Mouse (Mus musculus) erythroblast, adult 5-6 weeks (primary cell): ENCODE results near the gene Ccin. TPM values are rescaled to one million over a fixed set of nuclear protein-coding genes. Genes with fewer than 3 reads are reported as not detected.

Experiments used
- ATAC-seq: replicated peaks from 2 replicates; pipeline ENCODE4 v1.8.0; 2016; ENCODE audit warnings: moderate number of reproducible peaks, mild to moderate bottlenecking, moderate TSS enrichment, inconsistent platforms; ENCODE audit not compliant: poor library complexity, low FRiP score, severe bottlenecking
- total RNA-seq, 2 experiments: library from RNA; stranded (forward) in 1 of 2; stranded (reverse) in 1 of 2; fragments of 150-400 nt in 1 of 2; fragments of 200-764, 138-1000 nt in 1 of 2; gene quantifications; 2 replicates each; pipeline versions ENCODE4 v1.2.3 to v1.2.4; 2015 to 2017; ENCODE audit warnings: low replicate concordance in 2 of 2

Ccin gene
- total RNA-seq, 2 experiments from 2014 or later = not detected

GRCm38 (mm10) chr4:44010893-44011292, 27.6 kb downstream of the Ccin start:
- ATAC-seq = no peak

DNA sequence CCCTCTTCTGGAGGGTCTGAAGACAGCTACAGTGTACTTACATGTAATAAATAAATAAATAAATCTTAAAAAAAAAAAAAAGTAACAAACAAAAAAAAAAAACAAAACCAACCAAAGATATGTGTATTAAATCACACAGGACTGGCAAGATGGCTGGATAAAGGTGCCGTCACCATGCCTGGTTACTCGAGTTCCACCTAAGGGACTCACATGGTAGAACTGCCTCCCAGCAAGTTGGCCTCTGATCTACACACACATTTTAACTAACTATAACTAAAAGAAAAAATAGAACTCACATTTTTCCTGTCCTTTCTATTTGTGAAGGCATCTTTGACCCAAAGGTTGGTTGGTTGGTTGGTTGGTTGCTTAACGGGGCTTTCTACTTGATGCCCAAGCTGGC, 28.5 kb downstream of the Ccin start:
- no peak for ATAC-seq

DNA sequence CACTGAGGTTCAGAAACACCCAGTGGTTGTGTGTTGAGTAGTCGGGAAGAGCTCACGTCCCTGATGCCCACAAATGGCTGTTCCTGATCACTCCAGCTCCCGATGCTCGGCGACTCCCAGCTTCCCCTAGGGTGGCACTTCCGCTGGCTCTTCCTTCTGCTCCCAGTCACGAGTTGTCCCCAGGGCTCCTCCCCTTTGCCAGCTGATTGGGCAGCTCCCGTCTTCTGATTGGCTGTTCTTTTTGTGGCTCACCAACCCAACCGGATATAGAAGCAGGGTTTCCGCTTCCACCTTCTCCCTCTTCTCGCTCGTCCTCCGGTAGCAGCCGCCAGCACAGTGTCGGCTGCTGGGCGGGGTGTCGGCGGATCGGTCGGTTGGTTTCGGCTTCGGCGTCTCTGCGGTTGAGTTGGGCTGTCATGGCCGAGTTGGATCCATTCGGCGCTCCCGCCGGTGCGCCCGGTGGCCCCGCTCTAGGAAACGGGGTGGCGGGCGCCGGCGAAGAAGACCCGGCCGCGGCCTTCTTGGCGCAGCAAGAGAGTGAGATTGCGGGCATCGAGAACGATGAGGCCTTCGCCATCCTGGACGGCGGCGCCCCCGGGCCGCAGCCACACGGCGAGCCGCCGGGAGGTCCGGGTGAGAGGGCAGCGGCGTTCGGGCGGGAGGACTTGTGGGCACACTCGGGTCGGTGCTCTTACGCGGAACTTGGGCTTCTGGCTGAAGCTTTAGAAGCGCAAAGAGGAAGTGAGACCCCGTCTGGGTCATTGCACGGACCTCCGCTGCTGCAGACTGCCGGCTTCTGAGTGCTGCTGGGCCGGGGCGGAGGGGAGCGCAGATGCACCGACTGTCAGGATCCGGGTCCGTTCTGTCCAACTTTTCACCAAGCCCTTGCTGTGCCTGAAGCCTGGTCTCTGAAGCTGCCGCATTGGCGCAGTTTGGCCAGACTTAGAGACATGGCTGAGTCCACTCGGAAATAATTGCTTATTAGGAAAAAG, 29.4 kb downstream of the Ccin start:
- peak; percentile 100 for ATAC-seq

GRCm38 (mm10) chr4:44013391-44014070, 30.2 kb downstream of the Ccin start:
- ATAC-seq = no peak

DNA sequence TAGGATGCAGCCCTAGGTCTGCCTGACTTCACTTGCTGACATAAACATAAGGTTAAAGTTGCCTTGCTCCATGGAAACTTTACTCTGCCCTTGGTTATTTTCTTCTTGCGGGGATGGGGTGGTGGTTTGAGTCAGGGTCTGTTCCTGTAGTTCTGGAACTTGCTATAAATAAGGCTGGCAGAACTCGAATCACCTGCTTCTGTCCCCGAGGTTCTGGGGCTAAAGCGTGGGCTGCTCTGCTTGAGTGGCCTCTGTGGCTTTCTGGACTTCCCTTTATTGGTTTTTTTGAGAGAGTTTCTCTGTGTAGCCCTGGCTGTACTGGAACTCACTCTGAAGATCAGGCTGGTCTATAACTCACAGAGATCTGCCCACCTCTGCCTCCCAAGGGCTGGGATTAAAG, 32.8 kb downstream of the Ccin start:
- no peak for ATAC-seq

GRCm38 (mm10) chr4:44016791-44017190, 33.5 kb downstream of the Ccin start:
- no peak for ATAC-seq

DNA sequence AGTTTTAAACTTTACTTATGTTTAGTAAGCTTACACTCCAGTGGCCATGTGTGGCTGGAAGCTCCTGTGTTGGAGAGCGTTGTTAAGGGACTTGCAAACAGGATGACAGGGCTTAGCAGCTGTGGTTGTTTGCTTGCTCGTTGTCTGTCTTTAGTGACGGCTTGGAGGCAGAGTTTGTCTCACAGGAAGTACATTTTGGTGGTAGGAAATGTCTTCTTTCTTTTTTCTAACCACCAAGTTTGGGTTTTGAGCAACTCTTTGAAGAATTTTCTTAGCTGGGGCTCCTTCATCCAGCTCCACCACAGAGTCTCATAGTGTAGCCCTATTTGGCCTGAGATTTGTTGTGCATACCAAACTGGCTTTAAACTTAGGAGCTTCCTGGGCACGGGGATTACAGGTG, 39.0 kb downstream of the Ccin start:
- ATAC-seq = no peak

DNA sequence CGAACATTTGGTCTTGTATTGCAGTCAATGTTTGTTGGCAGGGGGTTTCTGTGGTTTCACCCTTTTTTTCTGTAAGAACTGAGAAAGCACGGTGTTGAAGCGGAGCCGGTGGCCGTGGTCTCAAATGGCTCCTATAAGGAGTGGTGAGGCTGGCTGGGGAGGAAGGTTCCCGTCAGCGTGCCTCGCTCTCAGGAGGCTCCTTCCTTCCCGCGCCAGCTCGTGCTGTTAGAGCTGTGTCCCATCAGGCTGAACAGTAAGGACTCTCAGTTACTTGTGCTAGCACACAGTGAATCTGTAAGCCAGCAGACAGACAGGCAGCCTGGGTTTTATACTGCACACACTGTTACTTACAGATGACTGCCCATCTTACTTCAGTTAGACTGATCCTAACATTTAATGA, 39.5 kb downstream of the Ccin start:
- ATAC-seq = no peak

GRCm38 (mm10) chr4:44023681-44024080, 40.4 kb downstream of the Ccin start:
- no peak for ATAC-seq

GRCm38 (mm10) chr4:44024241-44024640, 41.0 kb downstream of the Ccin start:
- ATAC-seq = no peak

DNA sequence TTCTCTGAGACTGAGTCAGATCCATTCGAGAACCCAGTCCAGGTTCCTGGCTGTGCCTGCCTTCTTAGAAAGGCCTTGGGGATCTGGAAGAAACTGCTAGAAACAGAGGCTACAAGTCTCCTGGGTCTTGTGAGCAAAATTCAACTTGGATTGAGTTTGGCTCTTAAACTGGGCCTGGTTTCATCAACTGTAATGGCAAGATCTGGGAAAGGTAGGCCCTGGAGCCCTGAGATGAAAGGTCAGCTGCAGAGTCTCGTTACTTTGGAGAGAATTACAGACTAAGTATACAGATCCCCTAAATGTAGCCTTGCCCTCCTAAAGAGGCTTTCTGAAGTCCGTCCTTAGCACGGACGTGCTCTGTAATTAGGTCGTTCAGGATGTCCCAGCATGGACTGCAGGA, 42.3 kb downstream of the Ccin start:
- ATAC-seq = no peak

DNA sequence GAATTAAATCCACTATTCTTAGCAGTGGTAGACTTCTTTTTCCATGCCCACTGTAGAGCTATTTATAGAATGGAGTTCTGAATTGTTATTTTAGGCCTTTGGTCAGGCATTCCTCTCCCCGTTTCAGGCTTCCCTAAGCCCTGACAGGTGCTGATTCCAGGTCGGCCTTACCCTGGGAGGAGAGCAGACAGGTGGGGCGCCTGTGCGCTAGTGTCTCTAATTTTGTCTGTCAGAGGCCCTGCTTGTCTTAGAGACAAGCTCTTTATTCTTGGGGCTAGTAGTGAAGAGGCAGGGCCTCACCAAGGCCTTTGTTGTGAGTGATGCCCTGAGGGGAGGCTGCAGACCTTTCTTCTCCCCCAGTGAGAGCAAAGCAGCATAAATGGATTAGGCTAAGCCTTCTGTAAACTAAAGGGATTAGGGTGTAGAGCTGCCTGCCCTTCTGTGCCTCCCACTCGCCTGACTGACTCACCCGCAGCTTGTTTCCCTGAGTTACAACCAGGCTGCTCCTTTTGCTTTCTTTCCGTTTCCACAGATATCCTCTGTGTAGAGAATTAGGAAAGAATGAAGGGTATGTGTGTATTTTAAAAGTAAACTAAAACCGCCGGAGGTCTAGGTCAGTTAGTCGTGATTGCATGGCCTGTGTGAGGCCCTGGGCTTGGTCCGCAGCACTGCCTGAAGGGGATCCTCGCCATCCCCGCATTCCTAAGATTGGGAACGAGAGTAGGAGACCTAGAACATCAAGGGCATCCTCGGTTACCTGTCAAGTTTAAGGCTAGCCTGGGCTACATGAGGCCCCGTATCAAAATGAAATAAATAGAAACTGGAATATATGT, 45.2 kb downstream of the Ccin start:
- no peak for ATAC-seq

DNA sequence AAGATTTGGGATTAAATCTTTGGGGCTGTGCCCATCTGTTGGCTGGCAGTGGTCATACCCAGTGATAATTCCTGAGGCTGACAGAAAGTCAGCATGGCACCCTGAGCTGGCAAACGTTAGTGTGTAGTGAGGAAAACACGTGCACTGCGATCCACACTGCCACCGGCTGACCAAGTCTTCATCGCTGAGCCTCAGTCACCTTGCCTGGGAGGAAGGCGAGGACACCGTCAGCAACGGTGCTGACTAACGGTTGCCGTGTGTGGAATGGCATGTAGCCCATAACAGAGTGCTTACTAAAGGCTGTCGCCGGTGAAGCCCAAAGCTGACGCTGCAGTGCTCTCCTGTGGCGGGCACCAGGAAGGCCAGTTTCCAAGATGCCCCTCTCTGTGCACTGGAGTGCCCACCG, 46.4 kb downstream of the Ccin start:
- no peak for ATAC-seq

DNA sequence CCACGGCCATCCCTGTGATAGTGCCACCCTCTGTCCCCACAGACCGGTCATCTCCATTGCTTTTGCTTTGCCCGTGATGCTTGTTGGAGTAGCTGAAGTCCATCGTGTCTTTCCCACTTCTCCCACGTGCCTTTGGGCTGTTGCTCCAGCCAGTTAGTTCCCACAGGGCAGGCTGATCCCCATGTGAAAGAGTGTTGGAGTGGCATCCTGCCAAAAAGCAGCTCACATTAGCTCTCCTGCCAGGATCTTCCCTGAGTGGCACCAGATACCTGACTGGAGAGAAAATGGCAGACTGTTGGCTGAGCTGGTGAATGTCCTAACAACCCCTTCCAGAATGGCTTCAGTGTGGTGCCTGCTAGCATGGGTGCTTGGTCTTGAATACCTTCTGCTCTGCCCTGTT, 48.2 kb downstream of the Ccin start:
- ATAC-seq = no peak

Other genes starting within 250 kb of the Ccin start
- not detected in 2 replicates for gene Olfr159, start 212.5 kb upstream of the Ccin start, total RNA-seq (2015; ENCODE audit: low replicate concordance)
- gene Olfr159, start 212.5 kb upstream of the Ccin start, total RNA-seq (2017; ENCODE audit: low replicate concordance) = not detected in 2 replicates
- not detected in 2 replicates for gene Olfr156, start 159.6 kb upstream of the Ccin start, total RNA-seq (2015; ENCODE audit: low replicate concordance)
- gene Olfr156, start 159.6 kb upstream of the Ccin start, total RNA-seq (2017; ENCODE audit: low replicate concordance) = not detected in 2 replicates
- gene Olfr157, start 143.3 kb upstream of the Ccin start, total RNA-seq (2015; ENCODE audit: low replicate concordance) = not detected in 2 replicates
- not detected in 2 replicates for gene Olfr157, start 143.3 kb upstream of the Ccin start, total RNA-seq (2017; ENCODE audit: low replicate concordance)
- gene Olfr155, start 131.9 kb upstream of the Ccin start, total RNA-seq (2015; ENCODE audit: low replicate concordance) = not detected in 2 replicates
- not detected in 2 replicates for gene Olfr155, start 131.9 kb upstream of the Ccin start, total RNA-seq (2017; ENCODE audit: low replicate concordance)
- 1.2 and 5.4 TPM in 2 replicates for gene Reck, start 108.0 kb upstream of the Ccin start, total RNA-seq (2015; ENCODE audit: low replicate concordance)
- 0.77 and 6.4 TPM in 2 replicates for gene Reck, start 108.0 kb upstream of the Ccin start, total RNA-seq (2017; ENCODE audit: low replicate concordance)
- gene Glipr2, start 26.1 kb upstream of the Ccin start, total RNA-seq (2015; ENCODE audit: low replicate concordance) = 10.8 and 19.2 TPM in 2 replicates
- gene Glipr2, start 26.1 kb upstream of the Ccin start, total RNA-seq (2017; ENCODE audit: low replicate concordance) = 26.5 and 30.4 TPM in 2 replicates
- gene Clta, start 21.0 kb downstream of the Ccin start, total RNA-seq (2015; ENCODE audit: low replicate concordance) = 79.6 and 87.6 TPM in 2 replicates
- 85.4 and 105 TPM in 2 replicates for gene Clta, start 21.0 kb downstream of the Ccin start, total RNA-seq (2017; ENCODE audit: low replicate concordance)
- 0.77 and 9.4 TPM in 2 replicates for gene Gne, start 100.7 kb downstream of the Ccin start, total RNA-seq (2015; ENCODE audit: low replicate concordance)
- gene Gne, start 100.7 kb downstream of the Ccin start, total RNA-seq (2017; ENCODE audit: low replicate concordance) = 6.6 and 8.6 TPM in 2 replicates